Mouse (Mus musculus): ENCODE measurements around the gene Thpo. TPM values are rescaled to one million over a fixed set of nuclear protein-coding genes. Genes with fewer than 3 reads are reported as not detected.
A peak's percentile ranks its signal among the peaks of the same experiment; 100 is the strongest.

The Thpo gene
- total and polyA plus RNA-seq, 3 experiments: 0.08 to 1.0 (median 0.19) TPM

DNA sequence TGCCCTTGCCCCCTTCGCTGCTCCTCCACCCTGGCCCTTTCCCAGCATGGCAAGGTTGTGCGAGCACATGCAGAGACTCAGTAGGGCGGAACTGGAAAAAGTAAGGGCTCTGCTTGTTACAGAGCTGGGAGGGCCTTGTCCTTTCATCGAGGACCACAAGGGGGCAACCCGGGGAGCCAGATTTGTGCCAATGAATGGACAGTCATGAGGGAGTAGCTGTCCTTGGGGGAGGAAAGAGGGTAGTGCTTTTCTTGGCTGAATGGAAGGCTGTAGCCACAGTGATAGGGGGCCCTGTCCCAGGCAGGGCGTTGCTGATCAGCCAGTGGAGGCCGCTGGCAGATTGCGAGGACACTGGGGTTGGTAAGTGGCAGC, 31.8 kb downstream of the Thpo start:
- dilution Hi-C loops (cut with MboI; ENCODE audit: extremely low pct_ligation_motif_present, extremely low pct_unique_long_range_greater_than_20kb, low sequenced_read_pairs) (no loop called here), in situ Hi-C loops (cut with MboI; ENCODE audit: low pct_ligation_motif_present, low pct_unique_long_range_greater_than_20kb, low sequenced_read_pairs) (no loop called here)
- peak overlapping the region; percentile 55 for H3K9ac ChIP-seq (ENCODE audit: insufficient read depth, low read depth)
- peaks cover 13 to 58% of the 10 kb centered on the region in 2 experiments for H3K4me1 ChIP-seq (ENCODE audit: control insufficient read depth in 1 of 2, insufficient read depth in 2 of 2)
- no peaks in the 10 kb centered on the region for H3K79me2 ChIP-seq (replicated peaks; ENCODE audit: control insufficient read depth, extremely low read depth, insufficient read depth, poor library complexity, severe bottlenecking)
- H3K4me2 ChIP-seq (ENCODE audit: insufficient read depth, low read depth, poor library complexity, severe bottlenecking): peak overlapping the region; percentile 83
- peaks cover 0 to 23% of the 10 kb centered on the region in 2 experiments for H3K36me3 ChIP-seq (replicated peaks in 1 of 2; ENCODE audit: control insufficient read depth in 1 of 2, insufficient read depth in 1 of 2, low read length in 1 of 2)
- peak overlapping the region; percentile 80 for H3K27ac ChIP-seq (ENCODE audit: insufficient read depth, low read depth)
- peak overlapping the region in 2 of 3 experiments; percentile 8 to 45 for H3K4me3 ChIP-seq (replicated peaks in 1 of 3; ENCODE audit: low read depth in 2 of 3, low read length in 2 of 3, poor library complexity in 1 of 3)
- peak; percentile 96 for DNase-seq (ENCODE audit: extremely low read depth)
- no peaks in the 10 kb centered on the region for H3K27me3 ChIP-seq (replicated peaks)
- H3K9me3 ChIP-seq (replicated peaks; ENCODE audit: low read length): no peaks in the 10 kb centered on the region
- TF ChIP-seq ELF1 (IDR thresholded peaks at IDR 0.05; ENCODE audit: low read depth, low read length): peak; percentile 61
- no peak for TF ChIP-seq MAFK (IDR thresholded peaks at IDR 0.05; ENCODE audit: insufficient replicate concordance, low read length)
- no peak for TF ChIP-seq NRF1 (IDR thresholded peaks at IDR 0.05; ENCODE audit: low read depth, low read length)
- no peak for TF ChIP-seq PAX5 (IDR thresholded peaks at IDR 0.05; ENCODE audit: low read length)
- no peak for TF ChIP-seq MEF2A (IDR thresholded peaks at IDR 0.05; ENCODE audit: borderline replicate concordance, low read depth, low read length)
- no peak for TF ChIP-seq ZMIZ1 (IDR thresholded peaks at IDR 0.05; ENCODE audit: low read depth, low read length)
- no peak for TF ChIP-seq ZC3H11A (IDR thresholded peaks at IDR 0.05; ENCODE audit: low read depth, low read length)
- TF ChIP-seq MAZ (IDR thresholded peaks at IDR 0.05; ENCODE audit: low read depth, low read length): no peak; the same call in 1 of the 2 replicates
- no peak for TF ChIP-seq RCOR1 (conservative IDR thresholded peaks at IDR 0.05; ENCODE audit: low read depth, low read length)
- no peak for TF ChIP-seq USF1 (IDR thresholded peaks at IDR 0.05; ENCODE audit: low read depth, low read length)
- TF ChIP-seq IRF4 (IDR thresholded peaks at IDR 0.05; ENCODE audit: low read depth, low read length): peak; percentile 56
- TF ChIP-seq UBTF (IDR thresholded peaks at IDR 0.05; ENCODE audit: low read depth, low read length): no peak
- TF ChIP-seq ZKSCAN1 (IDR thresholded peaks at IDR 0.05; ENCODE audit: borderline replicate concordance, low read depth, low read length): no peak
- TF ChIP-seq ETS1 (conservative IDR thresholded peaks at IDR 0.05; ENCODE audit: low read depth, low read length): no peak; the same call in 1 of the 2 replicates
- no peak for TF ChIP-seq CHD1 (IDR thresholded peaks at IDR 0.05; ENCODE audit: low read depth, low read length)
- TF ChIP-seq MAX (IDR thresholded peaks at IDR 0.05; ENCODE audit: low read length): peak; percentile 85
- peak; percentile 67 for TF ChIP-seq BHLHE40 (IDR thresholded peaks at IDR 0.05; ENCODE audit: low read depth, low read length)
- peak; percentile 43; the same call in 1 of the 2 replicates for TF ChIP-seq MXI1 (IDR thresholded peaks at IDR 0.05; ENCODE audit: low read depth, low read length)
- TF ChIP-seq KAT2A (IDR thresholded peaks at IDR 0.05; ENCODE audit: insufficient replicate concordance, low read length): no peak
- no peak for TF ChIP-seq JUN (IDR thresholded peaks at IDR 0.05; ENCODE audit: insufficient read depth, low read depth, low read length)
- no peak for TF ChIP-seq GABPA (IDR thresholded peaks at IDR 0.05; ENCODE audit: insufficient replicate concordance, low read depth, low read length)
- TF ChIP-seq USF2 (conservative IDR thresholded peaks at IDR 0.05; ENCODE audit: low read depth, low read length): no peak
- no peak for TF ChIP-seq E2F4 (IDR thresholded peaks at IDR 0.05; ENCODE audit: insufficient replicate concordance, low read depth, low read length)
- TF ChIP-seq SIN3A (IDR thresholded peaks at IDR 0.05; ENCODE audit: low read length): no peak
- TF ChIP-seq POLR2A (IDR thresholded peaks at IDR 0.05; ENCODE audit: low read depth, low read length): no peak
- peak; percentile 47; the same call in 1 of the 2 replicates for TF ChIP-seq TBP (conservative IDR thresholded peaks at IDR 0.05; ENCODE audit: low read depth, low read length)
- TF ChIP-seq CHD2 (IDR thresholded peaks at IDR 0.05; ENCODE audit: low read length): no peak
- TF ChIP-seq EP300 (IDR thresholded peaks at IDR 0.05; ENCODE audit: low read length): no peak
- no peak for TF ChIP-seq JUND (conservative IDR thresholded peaks at IDR 0.05; ENCODE audit: low read depth, low read length)
- peak; percentile 92 for TF ChIP-seq MYC (IDR thresholded peaks at IDR 0.05; ENCODE audit: low read depth, low read length)
- peak; percentile 39; the same call in 1 of the 2 replicates for TF ChIP-seq TCF12 (IDR thresholded peaks at IDR 0.05; ENCODE audit: low read depth, low read length)
- TF ChIP-seq HCFC1 (IDR thresholded peaks at IDR 0.05; ENCODE audit: low read depth, low read length): no peak; the same call in 1 of the 2 replicates
- no peak for TF ChIP-seq NELFE (IDR thresholded peaks at IDR 0.05; ENCODE audit: low read depth, low read length)
- peak; percentile 71 for TF ChIP-seq SMC3 (IDR thresholded peaks at IDR 0.05; ENCODE audit: low read depth, low read length)
- peak; percentile 57 to 88 for TF ChIP-seq CTCF (conservative IDR thresholded peaks at IDR 0.05 in 1 of 2, IDR thresholded peaks at IDR 0.05 in 1 of 2; ENCODE audit: low read depth in 2 of 2, low read length in 2 of 2)
- peak; percentile 55 for TF ChIP-seq RAD21 (IDR thresholded peaks at IDR 0.05; ENCODE audit: low read depth, low read length)
- no peak; the same call in 1 of the 2 replicates for TF ChIP-seq POLR2AphosphoS2 (IDR thresholded peaks at IDR 0.05; ENCODE audit: low read depth, low read length)
- TF ChIP-seq ZNF384 (IDR thresholded peaks at IDR 0.05; ENCODE audit: low read depth, low read length): no peak
